Mouse (Mus musculus) heart, adult 2 months (tissue): ENCODE measurements at regions not wholly inside any gene's neighbourhood (a gene's known extent, or its start where the extent isn't known, plus 50 kb on each side); places are given as distances from the start of the nearest gene placed in this dataset.

Experiments
- CTCF ChIP-seq: fragments of 200-600 bp; IDR thresholded peaks from 2 replicates; pipeline ENCODE4 v1.8.1; 2022; ENCODE audit warnings: antibody characterized with exemption, mild to moderate bottlenecking, moderate library complexity
- EP300 ChIP-seq: fragments of 200-500 bp; IDR thresholded peaks from 2 replicates; pipeline ENCODE4 v1.6.1; 2011; ENCODE audit warnings: low read depth, low read length, control low read depth; ENCODE audit not compliant: insufficient read depth
- POLR2A ChIP-seq: fragments of 200-500 bp; IDR thresholded peaks from 2 replicates; pipeline ENCODE4 v1.6.1; 2011; ENCODE audit warnings: mild to moderate bottlenecking, low read depth, low read length, control low read depth; ENCODE audit not compliant: insufficient read depth

DNA sequence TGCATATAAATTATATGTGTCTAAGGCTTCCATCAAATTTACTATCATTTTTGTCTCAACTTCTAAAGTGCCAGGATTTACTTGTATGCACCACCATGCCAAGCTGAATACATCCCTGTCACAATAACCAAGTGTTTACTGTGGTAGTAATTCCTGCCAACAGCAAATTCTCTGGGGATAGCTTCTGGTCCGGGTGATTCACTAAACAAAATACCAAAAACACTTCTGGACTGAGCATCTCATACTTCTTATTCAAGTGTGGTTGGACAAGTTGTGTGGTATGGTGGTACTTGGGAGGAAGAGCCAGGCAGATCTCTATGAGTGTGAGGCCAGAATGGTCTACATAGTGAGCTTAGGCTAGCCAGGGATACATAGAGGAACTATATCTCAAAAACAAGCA lies 73.8 kb downstream of the Arrdc3 start:
- no peak for TF ChIP-seq POLR2A
- no peak for TF ChIP-seq CTCF
- no peak for TF ChIP-seq EP300
